Mouse (Mus musculus) Patski (cell line): Measurements from ENCODE around the gene Med24. TPM values are rescaled to one million over a fixed set of nuclear protein-coding genes. Genes with fewer than 3 reads are reported as not detected.

Experiments
- ATAC-seq: fragments of 100-300 bp; one replicate; pipeline ENCODE4 v1.8.0; 2021
- CTCF ChIA-PET: fragments of 350-600 bp; sonication (Branson Sonifier 250); formaldehyde crosslinking; loops from one replicate; lab custom pipeline; 2022; ENCODE audit warnings: inconsistent platforms; lab: Charles Lee
- POLR2A ChIA-PET: fragments of 350-600 bp; sonication (Branson Sonifier 250); formaldehyde crosslinking; loops from one replicate; lab custom pipeline; 2022; ENCODE audit warnings: antibody characterized with exemption, inconsistent platforms; lab: Charles Lee
- DNase-seq: peaks from one replicate; pipeline ENCODE4 v3.0.0-alpha.2; 2011; ENCODE audit warnings: low read depth, low spot score
- H3K27me3 ChIP-seq: fragments of 371-371 bp; one replicate; pipeline ENCODE4 v1.5.1; 2021
- CTCF ChIP-seq: fragments of 100-300 bp; IDR thresholded peaks from one replicate; pipeline ENCODE4 v1.5.1; 2021
- in situ Hi-C: fragments of 300-500 bp; cut with MboI; formaldehyde crosslinking; loops from 3 replicates; pipeline ENCODE4 v1.11.1; 2018; ENCODE audit warnings: low pct_unique_long_range_greater_than_20kb, mixed read lengths
- polyA plus RNA-seq: library from polyadenylated mRNA; unstranded; gene quantifications from one replicate; pipeline ENCODE4 v1.2.3, GENCODE M21; 2021

Gene Med24
- polyA plus RNA-seq, 1 experiment from 2014 or later: 47.2 TPM

- POLR2A ChIA-PET: interaction anchor here (1.3 kb wide), 1 partner anchor 12 kb away, joined by 4 read pairs; no protein-coding TSS in a partner anchor
- ATAC-seq (no peak), DNase-seq (no peak)
- H3K27me3 ChIP-seq: no peaks in the 10 kb centered on the region
- no peak for TF ChIP-seq CTCF
- CTCF ChIA-PET: interaction anchor here (1.0 to 2.5 kb wide), 5 partner anchors 11 to 42 kb away, joined by 4 to 17 read pairs (median 6); no protein-coding TSS in a partner anchor
- in situ Hi-C loops: no loop called here
These were observed 25.0 kb upstream of the Med24 start for GRCm38 (mm10) chr11:98754151-98754620.

DNA sequence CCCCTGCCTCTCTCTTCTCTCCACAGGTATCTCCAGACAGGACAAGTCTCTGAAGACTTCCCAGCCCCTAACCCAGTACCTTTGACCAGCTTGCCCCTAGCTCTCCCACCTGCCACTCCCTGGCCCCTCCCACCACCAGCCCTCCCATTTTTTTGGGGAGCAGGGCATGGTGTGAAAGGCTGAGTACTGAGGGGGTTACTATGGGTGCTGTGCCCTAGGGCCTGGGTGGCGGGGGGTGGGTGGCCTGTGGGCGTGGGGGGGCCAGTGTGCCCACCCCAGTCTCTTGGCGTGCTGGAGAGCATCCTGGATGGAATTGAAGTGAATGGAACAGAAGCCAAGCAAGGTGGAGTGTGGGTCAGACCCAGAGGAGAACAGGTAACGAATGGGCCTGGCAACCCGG, 24.0 kb upstream of the Med24 start:
- POLR2A ChIA-PET: interaction anchor here (1.3 kb wide), 1 partner anchor 11 kb away, joined by 4 read pairs; no protein-coding TSS in a partner anchor
- CTCF ChIA-PET: interaction anchor here (1.0 to 2.5 kb wide), 4 partner anchors 19 to 41 kb away, joined by 4 to 9 read pairs (median 4); no protein-coding TSS in a partner anchor
- H3K27me3 ChIP-seq: no peaks in the 10 kb centered on the region
- DNase-seq: no peak
- TF ChIP-seq CTCF: no peak
- no peak for ATAC-seq
- in situ Hi-C loops: no loop called here

- ATAC-seq: no peak
- no peaks in the 10 kb centered on the region for H3K27me3 ChIP-seq
- ChIA-PET POLR2A (interaction anchor here (2.3 kb wide), 1 partner anchor 10 kb away, joined by 12 read pairs; no protein-coding TSS in a partner anchor), CTCF (interaction anchor here (1.0 to 2.5 kb wide), 4 partner anchors 20 to 40 kb away, joined by 4 to 9 read pairs (median 4); no protein-coding TSS in a partner anchor)
- no peak for DNase-seq
- no peak for TF ChIP-seq CTCF
- in situ Hi-C loops: no loop called here
These were observed 23.4 kb upstream of the Med24 start for GRCm38 (mm10) chr11:98752562-98753140.

DNA sequence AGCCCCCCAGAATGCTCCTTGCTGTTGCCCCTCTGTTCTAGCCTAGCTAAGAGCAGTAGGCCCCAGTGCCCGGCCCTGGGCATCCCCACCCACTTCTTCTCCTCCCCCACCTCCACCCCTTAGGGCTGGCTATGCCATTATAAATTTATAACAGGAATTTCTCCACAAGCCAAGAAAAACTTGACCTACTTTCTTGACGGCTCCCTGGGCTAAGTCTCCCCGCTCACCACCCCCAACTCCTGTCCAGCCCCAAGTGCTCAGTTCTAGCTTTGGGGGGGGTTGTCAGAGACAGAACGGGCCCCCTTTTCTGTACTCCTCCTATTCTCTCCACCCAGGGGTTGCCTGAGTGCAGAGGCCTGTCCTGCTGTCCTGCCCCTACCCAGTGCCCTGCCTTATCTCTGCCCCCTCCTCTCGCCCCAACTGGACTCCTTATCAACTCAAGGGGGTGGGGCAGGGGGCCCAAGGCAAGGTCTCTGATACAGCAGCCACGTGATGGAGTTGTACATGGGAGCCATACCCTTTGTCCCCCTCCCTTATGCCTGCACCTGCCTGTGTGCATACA, 22.1 kb upstream of the Med24 start:
- ChIA-PET POLR2A (interaction anchor here (1.3 to 2.3 kb wide), 3 partner anchors 9 to 41 kb away, joined by 4 to 12 read pairs (median 9); no protein-coding TSS in a partner anchor), CTCF (interaction anchor here (1.1 to 2.6 kb wide), 3 partner anchors 10 to 22 kb away, joined by 3 to 13 read pairs (median 4); partner anchors contain the start of gene Thra)
- no peaks in the 10 kb centered on the region for H3K27me3 ChIP-seq
- ATAC-seq (peak; percentile 20), DNase-seq (no peak)
- in situ Hi-C loops: no loop called here
- TF ChIP-seq CTCF: no peak

DNA sequence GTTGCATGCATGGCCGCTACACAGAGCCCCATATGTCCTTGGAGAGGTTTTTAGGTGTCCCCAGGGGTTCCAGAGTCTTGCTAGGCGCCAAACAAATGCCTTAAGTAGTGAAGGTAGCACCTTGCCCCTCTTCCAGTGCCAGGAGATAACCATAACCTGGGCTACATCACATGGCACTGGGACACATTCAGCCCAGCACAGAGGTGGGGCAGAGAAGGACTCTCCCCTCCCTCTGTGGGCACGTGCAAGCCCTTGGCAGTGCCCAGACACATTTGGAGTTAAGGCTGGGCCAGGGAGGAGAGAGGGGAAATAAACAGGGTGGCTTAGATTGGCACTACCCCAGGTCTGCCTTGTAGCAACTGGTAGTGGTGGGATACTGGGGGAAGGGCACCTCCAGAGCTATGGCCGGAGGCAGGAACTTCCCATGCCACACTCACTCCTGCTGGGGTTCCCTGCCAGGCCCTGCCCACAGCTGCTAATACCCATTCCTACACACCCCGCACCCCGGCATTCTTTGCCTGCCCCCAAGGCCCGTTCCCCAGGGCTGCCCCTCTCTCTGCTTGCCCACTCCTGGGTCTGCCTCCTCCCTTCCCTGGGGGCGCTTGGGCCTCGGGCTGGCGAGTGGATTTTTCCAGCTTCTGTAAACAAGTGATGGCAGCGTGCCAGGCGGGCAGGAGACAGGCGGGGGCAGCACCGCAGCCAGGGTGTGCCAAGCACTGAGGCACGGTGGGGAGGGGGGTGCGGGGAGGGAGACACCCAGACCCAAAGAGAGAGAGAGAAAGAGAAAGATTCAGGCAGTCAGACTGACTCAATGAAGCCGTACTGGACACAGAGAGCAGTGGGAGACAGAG, 21.3 kb upstream of the Med24 start:
- DNase-seq (peak; percentile 81), ATAC-seq (peak; percentile 80)
- POLR2A ChIA-PET: interaction anchor here (0.6 to 2.3 kb wide), 5 partner anchors 8 to 711 kb away, joined by 3 to 12 read pairs (median 4); no protein-coding TSS in a partner anchor
- in situ Hi-C loops: no loop called here
- no peak for TF ChIP-seq CTCF
- H3K27me3 ChIP-seq: no peaks in the 10 kb centered on the region
- CTCF ChIA-PET: interaction anchor here (0.7 to 2.6 kb wide), 4 partner anchors 10 to 53 kb away, joined by 3 to 13 read pairs (median 4); partner anchors contain the start of gene Thra

- no peak for DNase-seq
- in situ Hi-C loops: no loop called here
- no peak for ATAC-seq
- no peaks in the 10 kb centered on the region for H3K27me3 ChIP-seq
- ChIA-PET POLR2A (no interaction called here), CTCF (interaction anchor here (0.7 to 2.6 kb wide), 2 partner anchors 9 to 54 kb away, joined by 3 to 13 read pairs; partner anchors contain the start of gene Thra)
- TF ChIP-seq CTCF: no peak
These were observed 20.5 kb upstream of the Med24 start for GRCm38 (mm10) chr11:98749716-98750115.

GRCm38 (mm10) chr11:98748506-98749416, 19.5 kb upstream of the Med24 start:
- in situ Hi-C loops: no loop called here
- TF ChIP-seq CTCF: no peak
- ATAC-seq (no peak), DNase-seq (no peak)
- POLR2A ChIA-PET: no interaction called here
- CTCF ChIA-PET: no interaction called here
- H3K27me3 ChIP-seq: no peaks in the 10 kb centered on the region

GRCm38 (mm10) chr11:98747804-98748505, 18.7 kb upstream of the Med24 start:
- ATAC-seq (no peak), DNase-seq (no peak)
- ChIA-PET CTCF (interaction anchor here (1.1 kb wide), 1 partner anchor 37 kb away, joined by 4 read pairs; no protein-coding TSS in a partner anchor), POLR2A (no interaction called here)
- TF ChIP-seq CTCF: no peak
- H3K27me3 ChIP-seq: no peaks in the 10 kb centered on the region
- in situ Hi-C loops: no loop called here
